Mouse (Mus musculus) left cerebral cortex, adult 18-20 months (tissue): Measurements from ENCODE around the gene Pdgfd. TPM values are rescaled to one million over a fixed set of nuclear protein-coding genes. Genes with fewer than 3 reads are reported as not detected.

Source experiments
- total RNA-seq, 2 experiments: library from RNA; stranded (reverse); gene quantifications; 2 replicates each; pipeline ENCODE4 v1.2.3; 2021

Gene Pdgfd
- total RNA-seq, 2 experiments from 2014 or later: 3.2 to 3.7 TPM

Other genes with a start within 250 kb of the Pdgfd start
- gene Ddi1, start 101.3 kb downstream of the Pdgfd start, total RNA-seq: not detected